Mouse (Mus musculus) G1E-ER4 (cell line): ENCODE data around the gene Camkmt. TPM values are rescaled to one million over a fixed set of nuclear protein-coding genes. Genes with fewer than 3 reads are reported as not detected.

Experiments
- GATA1 ChIP-seq: IDR thresholded peaks from one replicate; pipeline ENCODE4 v1.8.0; 2012; ENCODE audit warnings: low read length, inconsistent platforms
- polyA plus RNA-seq: library from polyadenylated mRNA; stranded (reverse); fragments of >175 nt; gene quantifications from 2 replicates; pipeline ENCODE4 v1.2.3, GENCODE M21; 2012

Gene Camkmt
- polyA plus RNA-seq, 1 experiment: 2.5 TPM

GRCm38 (mm10) chr17:85142495-85143111, 52.3 kb downstream of the Camkmt start:
- TF ChIP-seq GATA1: no peak

- no peak for TF ChIP-seq GATA1
Observed at GRCm38 (mm10) chr17:85144141-85144540, 53.8 kb downstream of the Camkmt start.

- TF ChIP-seq GATA1: no peak
Observed at GRCm38 (mm10) chr17:85148348-85148747, 58.0 kb downstream of the Camkmt start.

GRCm38 (mm10) chr17:85149211-85149738, 58.9 kb downstream of the Camkmt start:
- no peak for TF ChIP-seq GATA1

GRCm38 (mm10) chr17:85151264-85151663, 60.9 kb downstream of the Camkmt start:
- no peak for TF ChIP-seq GATA1

GRCm38 (mm10) chr17:85158202-85158601, 67.8 kb downstream of the Camkmt start:
- TF ChIP-seq GATA1: no peak

- no peak for TF ChIP-seq GATA1
Observed at GRCm38 (mm10) chr17:85159526-85159925, 69.2 kb downstream of the Camkmt start.

GRCm38 (mm10) chr17:85160786-85161185, 70.4 kb downstream of the Camkmt start:
- no peak for TF ChIP-seq GATA1

- TF ChIP-seq GATA1: no peak
Observed at GRCm38 (mm10) chr17:85162569-85163271, 72.4 kb downstream of the Camkmt start.

GRCm38 (mm10) chr17:85163272-85163610, 72.9 kb downstream of the Camkmt start:
- TF ChIP-seq GATA1: no peak

GRCm38 (mm10) chr17:85168761-85169160, 78.4 kb downstream of the Camkmt start:
- no peak for TF ChIP-seq GATA1

- TF ChIP-seq GATA1: no peak
Observed at GRCm38 (mm10) chr17:85170541-85171255, 80.3 kb downstream of the Camkmt start.

- TF ChIP-seq GATA1: no peak
Observed at GRCm38 (mm10) chr17:85171951-85172350, 81.6 kb downstream of the Camkmt start.

GRCm38 (mm10) chr17:85177231-85177630, 86.9 kb downstream of the Camkmt start:
- no peak for TF ChIP-seq GATA1

- TF ChIP-seq GATA1: no peak
Observed at GRCm38 (mm10) chr17:85180471-85181060, 90.2 kb downstream of the Camkmt start.
